Mouse (Mus musculus) bone marrow, adult 2 months (tissue): ENCODE measurements around the gene Arf1. TPM values are rescaled to one million over a fixed set of nuclear protein-coding genes. Genes with fewer than 3 reads are reported as not detected.

ENCODE experiments used
- H3K27ac ChIP-seq: fragments of 200-500 bp; 2 replicates; pipeline ENCODE4 v1.5.1; 2012; ENCODE audit warnings: low read depth, mild to moderate bottlenecking, control low read depth, inconsistent platforms, low read length; ENCODE audit not compliant: control insufficient read depth, poor library complexity, insufficient read depth
- H3K4me1 ChIP-seq: fragments of 200-500 bp; 2 replicates; pipeline ENCODE4 v1.6.1; 2011; ENCODE audit warnings: low read length; ENCODE audit not compliant: control insufficient read depth, insufficient read depth
- H3K4me3 ChIP-seq: fragments of 200-500 bp; replicated peaks from 2 replicates; pipeline ENCODE3; 2011; ENCODE audit warnings: mild to moderate bottlenecking, low read depth, low read length, control low read depth; ENCODE audit not compliant: control insufficient read depth
- CTCF ChIP-seq: fragments of 200-500 bp; IDR thresholded peaks from 2 replicates; pipeline ENCODE4 v1.5.1; 2011; ENCODE audit warnings: low read length, control low read depth; ENCODE audit not compliant: control insufficient read depth, insufficient read depth
- POLR2A ChIP-seq: fragments of 200-500 bp; IDR thresholded peaks from 2 replicates; pipeline ENCODE4 v1.6.1; 2011; ENCODE audit warnings: low read depth, mild to moderate bottlenecking, control low read depth, low read length, borderline replicate concordance; ENCODE audit not compliant: control insufficient read depth
- WGBS: fragments of 180-500 bp; shearing (Covaris S2); methylation state at CpG from one replicate; pipeline ENCODE4 v1.1.7; 2018; 5-methylcytosine and 5-hydroxymethylcytosine counted together
- polyA plus RNA-seq: library from polyadenylated mRNA; stranded (reverse); fragments of >200 nt; gene quantifications from 2 replicates; pipeline ENCODE4 v1.2.4, GENCODE M21; 2011; ENCODE audit warnings: low replicate concordance; ENCODE audit not compliant: missing spikeins, insufficient read depth, insufficient read length

Gene Arf1
- polyA plus RNA-seq, 1 experiment: 90.6 TPM

DNA sequence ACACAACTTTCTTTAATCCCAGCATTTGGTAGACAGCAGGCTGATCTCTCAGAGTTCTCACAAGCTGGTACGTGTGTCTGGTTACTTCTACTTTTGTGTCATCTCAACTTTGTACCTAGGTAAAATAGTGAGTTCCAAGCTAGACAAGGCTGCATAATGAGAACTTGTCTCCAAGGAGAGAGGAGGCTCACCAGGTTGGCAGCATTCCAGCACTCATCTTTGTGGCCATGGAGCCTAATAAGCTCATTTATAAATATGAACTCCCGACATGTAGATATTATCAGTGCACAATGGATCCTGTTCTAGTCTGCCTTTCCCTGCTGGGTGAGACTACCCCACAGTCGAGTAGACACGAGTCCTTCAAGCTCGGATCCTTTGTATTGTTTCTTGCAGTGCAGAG, 18.5 kb downstream of the Arf1 start:
- no peak for TF ChIP-seq CTCF
- TF ChIP-seq POLR2A: no peak
- WGBS: 77% methylated on average over 5 of the region's 5 CpGs
- Histone ChIP-seq H3K27ac (no peak overlapping the region), H3K4me3 (no peak overlapping the region), H3K4me1 (peaks cover 6% of the 10 kb centered on the region; the same call in 1 of the 2 replicates)

DNA sequence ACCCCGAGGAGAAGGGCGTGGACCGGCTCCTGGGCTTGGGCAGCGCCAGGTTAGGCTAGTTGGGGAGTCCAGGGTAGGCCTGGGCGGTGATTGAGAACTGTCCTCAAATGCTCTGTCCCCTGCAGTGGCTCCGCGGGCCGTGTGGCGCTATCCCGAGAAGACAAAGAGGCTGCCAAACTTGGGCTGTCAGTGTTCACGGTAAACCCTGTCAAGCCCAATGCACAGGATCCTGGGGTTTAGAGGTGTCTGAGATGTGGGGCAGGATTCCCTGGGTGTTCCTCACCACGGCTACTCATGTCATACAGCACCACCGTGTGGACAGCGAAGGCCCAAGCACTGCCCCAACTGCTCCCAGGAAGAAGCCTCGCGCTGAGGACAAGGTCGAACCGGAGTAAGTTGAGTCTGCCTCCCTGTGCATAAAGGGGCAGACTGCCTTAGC, 19.0 kb downstream of the Arf1 start:
- Histone ChIP-seq H3K4me1 (peaks cover 6% of the 10 kb centered on the region; the same call in 1 of the 2 replicates), H3K27ac (peak overlapping the region; percentile 61)
- peak; percentile 37; the same call in 1 of the 2 replicates for TF ChIP-seq POLR2A
- peak; percentile 94 for TF ChIP-seq CTCF

DNA sequence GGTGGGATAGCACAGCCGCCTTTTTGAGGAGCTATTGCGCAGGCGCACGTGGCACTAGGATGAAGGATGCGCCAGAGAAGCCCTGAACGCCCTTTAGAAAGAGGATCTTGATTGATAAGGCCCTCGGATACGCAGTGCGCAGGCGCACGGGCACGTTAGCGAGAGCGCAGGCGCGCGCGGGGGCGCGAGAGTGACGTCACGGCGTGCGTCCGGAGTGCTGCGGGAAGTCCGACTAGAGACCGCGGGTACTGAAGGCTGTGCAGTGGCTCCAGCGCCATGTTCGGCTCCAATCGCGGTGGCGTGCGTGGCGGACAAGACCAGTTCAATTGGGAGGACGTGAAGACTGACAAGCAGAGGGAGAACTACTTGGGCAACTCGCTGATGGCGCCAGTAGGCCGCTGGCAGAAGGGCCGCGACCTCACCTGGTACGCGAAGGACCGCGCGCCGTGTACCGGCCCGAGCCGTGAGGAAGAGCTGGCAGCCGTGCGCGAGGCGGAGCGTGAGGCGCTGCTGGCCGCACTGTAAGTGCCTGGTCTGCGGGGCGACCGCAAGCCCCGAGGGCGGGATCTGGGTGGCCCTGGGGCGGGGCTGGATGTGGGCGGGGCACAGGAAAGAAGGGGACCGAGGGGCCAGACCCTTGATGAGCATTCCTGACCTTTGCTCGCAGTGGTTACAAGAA, 19.8 kb downstream of the Arf1 start, which contains the start of gene 2310033P09Rik:
2310033P09Rik (plus strand) TSS at position 169 of the 679 bp plus-strand sequence.
- under 1% methylated on average over 67 of the region's 67 CpGs for WGBS
- TF ChIP-seq POLR2A (peak; percentile 80), CTCF (no peak)
- peaks cover 6% of the 10 kb centered on the region; the same call in 1 of the 2 replicates for H3K4me1 ChIP-seq

More for the DNA sequence above, 19.0 kb downstream of the Arf1 start:
- 18% methylated on average over 18 of the region's 18 CpGs for WGBS
- peak overlapping the region; percentile 90 for H3K4me3 ChIP-seq

DNA sequence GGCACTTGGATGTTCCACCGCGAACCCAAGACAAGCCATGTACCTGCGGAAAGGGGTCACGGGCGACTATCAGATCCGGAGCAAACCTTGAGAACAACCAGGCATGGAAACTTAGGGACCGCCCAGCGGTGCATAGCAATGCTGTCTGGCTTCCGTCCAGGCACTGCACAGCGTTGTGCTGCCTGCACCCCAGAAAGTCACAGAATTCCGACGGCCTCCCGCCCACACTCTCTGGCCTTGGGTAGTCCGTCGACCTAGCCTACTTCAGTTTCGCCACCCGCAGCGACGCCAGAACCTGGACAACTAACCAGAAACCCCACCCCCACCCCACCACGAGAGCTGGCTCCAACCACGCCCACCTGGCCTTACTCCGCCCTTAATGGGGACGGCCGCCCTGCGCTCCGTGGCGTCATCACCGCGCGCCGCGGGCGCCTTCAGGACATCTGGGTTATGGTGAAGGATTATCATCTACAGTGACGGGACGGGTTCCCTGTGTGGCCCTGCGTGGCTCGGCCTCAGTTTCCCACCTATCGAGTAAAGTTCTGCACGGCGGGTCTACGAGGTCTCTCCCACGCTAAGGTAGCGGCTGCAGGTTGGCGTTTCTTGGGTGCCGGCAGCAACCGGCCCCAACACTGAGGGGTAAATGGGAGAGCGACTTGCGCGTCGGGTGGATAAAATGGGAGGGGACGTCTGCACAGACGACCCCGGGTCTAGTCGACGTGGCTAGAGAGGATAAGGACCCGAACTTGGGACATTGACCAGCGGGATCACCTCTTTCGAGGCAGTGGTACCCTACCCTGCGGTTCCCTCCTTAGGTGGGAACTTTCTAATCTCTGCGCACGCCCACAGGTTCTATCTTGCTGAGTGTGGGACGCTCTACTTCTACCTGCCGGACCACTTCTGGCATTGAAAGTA, 25.7 kb downstream of the Arf1 start, which contains the start of gene Mrpl55:
Mrpl55 (plus strand) TSS at position 406 of the 915 bp plus-strand sequence.
- TF ChIP-seq CTCF (no peak), POLR2A (peak; percentile 63; the same call in 1 of the 2 replicates)
- under 1% methylated on average over 63 of the region's 63 CpGs for WGBS
- H3K4me1 ChIP-seq: no peaks in the 10 kb centered on the region; the same call in none of the 2 replicates

More for the DNA sequence above, 19.8 kb downstream of the Arf1 start, which contains the start of gene 2310033P09Rik:
- Histone ChIP-seq H3K27ac (peak within 1 kb of the TSS; percentile 90), H3K4me3 (peak within 1 kb of the TSS; percentile 90)

DNA sequence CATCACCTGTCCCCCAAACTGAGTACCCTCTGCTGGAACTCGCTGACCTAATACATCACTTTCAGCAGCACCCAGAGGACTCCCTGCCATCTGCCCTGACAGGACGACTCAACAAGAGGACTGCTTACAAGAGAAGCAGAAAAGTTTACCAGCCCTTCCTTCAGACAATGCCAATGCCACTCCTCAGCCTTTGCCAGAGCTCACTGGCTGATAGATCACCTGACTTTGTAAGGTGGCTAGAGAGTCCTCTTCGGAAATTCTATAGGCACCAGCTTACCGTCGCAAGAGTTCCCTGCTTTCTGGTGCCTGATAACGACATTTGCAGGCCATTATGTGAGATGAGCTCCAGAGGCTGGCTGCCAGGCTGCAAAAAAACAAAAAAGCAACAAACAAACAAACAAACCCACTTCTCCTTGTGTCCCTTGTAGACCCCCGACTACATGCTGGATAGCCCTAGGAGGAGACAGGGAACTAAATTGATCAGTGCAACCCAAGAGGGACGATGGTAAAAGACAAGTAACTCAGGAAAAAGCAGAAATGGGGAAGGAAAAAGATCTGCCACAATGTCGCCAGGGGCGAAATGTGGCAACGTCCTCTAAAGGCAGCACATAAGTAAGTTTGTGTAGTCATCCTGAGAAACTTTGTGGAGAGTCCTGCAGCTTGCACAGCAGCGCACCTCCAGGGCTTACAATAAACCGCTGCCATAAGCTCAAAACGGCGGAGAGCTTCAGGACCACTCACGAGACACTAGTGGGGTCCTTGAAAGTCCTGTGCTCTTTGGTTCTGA, 26.7 kb downstream of the Arf1 start:
- no peaks in the 10 kb centered on the region; the same call in none of the 2 replicates for H3K4me1 ChIP-seq
- H3K4me3 ChIP-seq: peak overlapping the region; percentile 87
- peak overlapping the region; percentile 87 for H3K27ac ChIP-seq
- WGBS: 8% methylated on average over 16 of the region's 16 CpGs
- TF ChIP-seq CTCF (no peak), POLR2A (no peak)

More for the DNA sequence above, 25.7 kb downstream of the Arf1 start, which contains the start of gene Mrpl55:
- peak within 1 kb of the TSS; percentile 87 for H3K4me3 ChIP-seq
- H3K27ac ChIP-seq: peak within 1 kb of the TSS; percentile 87

DNA sequence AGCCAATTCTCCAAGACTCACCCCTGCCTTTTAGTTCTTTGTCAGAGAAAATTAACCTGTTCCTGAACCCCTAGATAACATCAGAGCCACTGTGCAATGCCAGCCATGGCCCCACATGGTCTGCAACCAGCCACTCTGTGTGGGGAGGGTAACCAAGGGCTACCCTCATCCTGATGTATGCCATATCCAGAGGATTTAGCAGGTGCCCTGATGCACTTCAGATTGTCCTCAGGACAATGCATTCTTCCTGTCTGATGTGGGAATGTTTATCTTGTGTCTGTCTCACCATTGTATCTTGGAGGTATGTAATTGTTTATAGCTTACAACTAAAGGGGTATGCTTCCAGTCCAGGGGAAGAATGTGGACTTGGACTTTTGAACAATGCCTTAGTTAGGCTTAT, 31.8 kb downstream of the Arf1 start:
- Histone ChIP-seq H3K27ac (no peak overlapping the region), H3K4me1 (no peaks in the 10 kb centered on the region; the same call in none of the 2 replicates), H3K4me3 (no peak overlapping the region)
- TF ChIP-seq POLR2A (no peak), CTCF (no peak)

DNA sequence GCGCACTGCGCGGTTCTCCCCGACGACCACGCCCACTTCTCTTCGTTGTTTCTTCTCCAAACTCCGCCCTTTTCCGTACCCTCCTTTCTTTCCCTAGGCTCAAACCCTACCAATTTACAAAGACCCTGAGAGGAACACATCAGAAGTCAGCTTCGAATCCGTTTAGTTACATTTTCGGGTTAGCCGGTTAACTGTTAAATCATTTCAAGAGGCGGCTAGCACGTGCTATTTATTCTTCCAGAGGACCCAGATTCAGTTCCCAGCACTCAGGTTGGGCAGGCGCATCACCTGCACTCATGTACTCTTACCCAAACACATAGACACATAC, 36.0 kb downstream of the Arf1 start, which contains the start of gene Guk1:
Guk1 (minus strand) TSS at position 154 of the 328 bp plus-strand sequence.
- WGBS: 5% methylated on average over 16 of the region's 16 CpGs
- TF ChIP-seq CTCF (no peak), POLR2A (no peak)
- peak within 1 kb of the TSS; percentile 86 for H3K4me3 ChIP-seq
- peak within 1 kb of the TSS; percentile 79 for H3K27ac ChIP-seq
- no peaks in the 10 kb centered on the region for H3K4me1 ChIP-seq
